Mouse (Mus musculus) naive thymus-derived CD4-positive, alpha-beta T cell, adult 5 months (primary cell): ENCODE results near the gene Zap70. TPM values are rescaled to one million over a fixed set of nuclear protein-coding genes. Genes with fewer than 3 reads are reported as not detected.

ENCODE experiments used
- polyA plus RNA-seq: library from polyadenylated mRNA; unstranded; fragments of 100-300 nt; shearing (Covaris generic); gene quantifications from one replicate; pipeline ENCODE4 v1.2.1, GENCODE M21; 2017

The Zap70 gene
- polyA plus RNA-seq = 155 TPM

DNA sequence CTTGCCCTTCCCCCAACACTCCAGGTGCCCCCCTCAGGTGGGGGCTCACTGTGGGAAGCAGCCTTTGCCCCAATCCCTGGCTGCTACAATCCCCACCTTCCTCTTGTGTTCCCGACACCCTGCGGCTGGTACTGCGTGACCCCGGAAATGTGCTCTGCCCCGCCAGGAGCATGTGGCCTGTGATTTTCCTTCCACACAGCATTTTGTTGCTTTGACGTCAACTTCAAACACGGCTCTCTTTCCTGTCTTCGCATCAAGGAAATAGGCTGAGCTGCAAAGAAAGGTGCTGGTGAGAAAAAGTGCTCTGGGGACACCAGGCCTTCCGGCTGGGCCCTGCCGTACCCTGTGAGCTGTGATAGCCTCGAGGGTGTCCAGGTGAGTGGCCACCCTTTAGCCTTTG is at the start of gene Zap70:
Gene Zap70 (plus strand): TSS at position 231 of the 400 bp plus-strand sequence.

DNA sequence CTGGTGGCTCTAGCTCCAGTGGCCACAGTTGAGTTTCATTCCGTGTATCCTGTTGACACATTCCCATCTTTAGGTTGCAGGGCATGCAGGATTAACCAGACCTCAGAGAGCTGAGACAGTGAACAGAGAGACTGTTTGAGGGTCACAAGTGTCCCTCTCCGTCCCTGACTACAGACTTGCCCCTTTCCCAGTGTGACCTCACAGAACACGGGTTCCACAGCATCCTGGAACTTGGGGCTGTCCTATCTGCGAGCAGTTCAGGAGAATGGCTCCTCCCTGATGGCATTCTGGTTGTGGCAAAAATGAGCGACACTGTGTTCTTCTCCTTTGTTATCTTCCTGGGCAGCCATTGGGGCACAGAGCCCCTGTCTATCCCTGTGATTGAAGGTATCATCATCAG is 47.3 kb upstream of the Zap70 start, which contains the start of gene Actr1b:
Gene Actr1b (minus strand): TSS at position 112 of the 400 bp plus-strand sequence.

Other genes starting within 250 kb of the Zap70 start
- gene Cnnm3, start 249.9 kb upstream of the Zap70 start, polyA plus RNA-seq = 34.6 TPM
- 28.3 TPM for gene Ankrd23, start 224.9 kb upstream of the Zap70 start, polyA plus RNA-seq
- 1.4 TPM for gene Gm42417, start 222.4 kb upstream of the Zap70 start, polyA plus RNA-seq
- 30.3 TPM for gene Ankrd39, start 214.4 kb upstream of the Zap70 start, polyA plus RNA-seq
- 0.15 TPM for gene Sema4c, start 203.4 kb upstream of the Zap70 start, polyA plus RNA-seq
- not detected for gene Fam178b, start 78.6 kb upstream of the Zap70 start, polyA plus RNA-seq
- 313 TPM for gene Cox5b, start 70.3 kb upstream of the Zap70 start, polyA plus RNA-seq
- gene 4933424G06Rik, start 51.6 kb upstream of the Zap70 start, polyA plus RNA-seq = not detected
- gene Actr1b, start 47.4 kb upstream of the Zap70 start, polyA plus RNA-seq = 70.5 TPM
- gene Tmem131, start 181.9 kb downstream of the Zap70 start, polyA plus RNA-seq = 44.8 TPM